Comparison of ENCODE assay signal across 20 mouse cellular contexts in the genomic region with DNA sequence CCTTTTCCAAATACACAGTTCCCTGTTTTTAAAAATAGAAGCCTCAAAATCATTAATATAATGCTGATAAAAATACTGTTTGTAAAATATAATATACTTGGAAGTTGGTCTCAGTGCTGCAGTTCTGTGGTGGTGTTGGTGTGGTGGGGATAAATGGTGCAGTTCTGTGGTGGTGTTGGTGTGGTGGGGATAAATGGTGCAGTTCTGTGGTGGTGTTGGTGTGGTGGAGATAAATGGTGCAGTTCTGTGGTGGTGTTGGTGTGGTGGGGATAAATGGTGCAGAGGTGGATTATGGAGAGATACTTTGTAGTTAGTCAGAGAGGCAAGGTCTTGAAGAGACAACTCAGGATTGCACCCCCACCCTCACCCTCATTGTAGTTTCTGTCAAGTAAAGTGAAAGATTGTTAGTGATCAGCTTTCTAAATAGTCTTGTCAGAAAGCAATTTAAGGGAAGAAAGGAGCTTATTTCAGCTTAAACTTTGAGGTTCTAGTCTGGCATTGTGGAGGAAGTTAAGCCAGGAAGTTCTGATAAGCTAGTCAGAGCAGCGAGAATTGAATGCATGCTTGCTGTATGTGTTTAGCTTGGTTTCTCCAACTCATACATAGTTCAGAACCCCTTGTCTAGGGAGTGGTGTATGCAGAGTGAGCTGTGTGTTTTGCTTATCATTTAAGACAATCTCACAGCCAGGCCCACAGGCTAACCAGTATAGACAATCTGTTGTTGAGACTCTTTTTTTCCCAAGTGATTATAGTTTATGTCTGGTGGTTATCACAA.
A peak's percentile ranks its signal among the peaks of the same experiment; 100 is the strongest.
DNase-seq lines count a peak whose midpoint lies in the region; ATAC-seq and TF ChIP-seq lines count a peak whose summit lies in the region.
"Had no signal": no experiment of that assay in that cellular context is flagged by ENCODE, and none has a peak within 500 bp of the region (broad histone marks: within the 10 kb centered on the region; RNA-seq: fewer than 3 reads in every experiment).

No protein-coding gene starts in this region.

- 0 out of 2 replicates have a peak overlapping the region, but pooled peaks have one; percentile 15 for H3K27ac ChIP-seq in heart, embryonic 13.5 days (replicated peaks)
- H3K27ac ChIP-seq in stomach, embryonic 15.5 days: no peak overlapping the region
- no peak overlapping the region for H3K27ac ChIP-seq in stomach, postnatal 0 days (replicated peaks)
- H3K27ac ChIP-seq in midbrain, embryonic 14.5 days (replicated peaks; ENCODE audit: low read depth, low read length): no peak overlapping the region
- H3K27ac ChIP-seq: embryonic facial prominence, embryonic 13.5 days; forebrain, embryonic 12.5 days; hindbrain, embryonic 12.5 days had no signal

- H3K9me3 ChIP-seq in heart, embryonic 13.5 days: no peaks in the 10 kb centered on the region
- no peaks in the 10 kb centered on the region for H3K9me3 ChIP-seq in stomach, embryonic 15.5 days
- no peaks in the 10 kb centered on the region for H3K9me3 ChIP-seq in stomach, postnatal 0 days (ENCODE audit: control insufficient read depth, low read length)
- no peaks in the 10 kb centered on the region for H3K9me3 ChIP-seq in midbrain, embryonic 14.5 days (ENCODE audit: control insufficient read depth, low read length)
- H3K9me3 ChIP-seq: embryonic facial prominence, embryonic 13.5 days; forebrain, embryonic 12.5 days; heart, embryonic 12.5 days; hindbrain, embryonic 12.5 days had no signal

- no peak for TF ChIP-seq EP300 in stomach, postnatal 0 days (optimal IDR thresholded peaks at IDR 0.05)

- 39% methylated on average over 1 of the region's 1 CpGs for WGBS in heart, embryonic 13.5 days
- 53% methylated on average over 1 of the region's 1 CpGs for WGBS in stomach, embryonic 15.5 days
- WGBS in stomach, postnatal 0 days: 33% methylated on average over 1 of the region's 1 CpGs
- WGBS in midbrain, embryonic 14.5 days: 53% methylated on average over 1 of the region's 1 CpGs

- no peak overlapping the region for H3K4me2 ChIP-seq in heart, embryonic 13.5 days
- no peak overlapping the region for H3K4me2 ChIP-seq in stomach, embryonic 15.5 days
- no peak overlapping the region for H3K4me2 ChIP-seq in stomach, postnatal 0 days (replicated peaks; ENCODE audit: low read depth)
- H3K4me2 ChIP-seq in midbrain, embryonic 14.5 days (ENCODE audit: low read length): no peak overlapping the region
- H3K4me2 ChIP-seq: embryonic facial prominence, embryonic 13.5 days; forebrain, embryonic 12.5 days; heart, embryonic 12.5 days; hindbrain, embryonic 12.5 days had no signal

- H3K4me3 ChIP-seq in heart, embryonic 13.5 days: no peak overlapping the region
- H3K4me3 ChIP-seq in stomach, embryonic 15.5 days (replicated peaks): no peak overlapping the region
- H3K4me3 ChIP-seq in stomach, postnatal 0 days (ENCODE audit: low read depth, low read length): no peak overlapping the region
- no peak overlapping the region for H3K4me3 ChIP-seq in midbrain, embryonic 14.5 days (replicated peaks; ENCODE audit: low read depth, low read length)
- H3K4me3 ChIP-seq: embryonic facial prominence, embryonic 13.5 days; forebrain, embryonic 12.5 days; heart, embryonic 12.5 days; hindbrain, embryonic 12.5 days had no signal

- H3K9ac ChIP-seq in heart, embryonic 13.5 days: no peak overlapping the region
- H3K9ac ChIP-seq in stomach, embryonic 15.5 days: no peak overlapping the region
- no peak overlapping the region for H3K9ac ChIP-seq in stomach, postnatal 0 days (ENCODE audit: low read length)
- H3K9ac ChIP-seq in midbrain, embryonic 14.5 days (replicated peaks; ENCODE audit: low read length): no peak overlapping the region
- H3K9ac ChIP-seq: embryonic facial prominence, embryonic 13.5 days; forebrain, embryonic 12.5 days; heart, embryonic 12.5 days; hindbrain, embryonic 12.5 days had no signal

- no peak for TF ChIP-seq CTCF in stomach, postnatal 0 days (IDR thresholded peaks at IDR 0.05; ENCODE audit: low read depth)

- no peak for DNase-seq in heart, adult 18-20 months
- DNase-seq in stomach, postnatal 0 days (ENCODE audit: low spot score): no peak
- DNase-seq in midbrain, embryonic 14.5 days: no peak
- no peak for DNase-seq in embryo, embryonic 11 days
- no peak for DNase-seq in thymus, adult 18-20 months
- DNase-seq: adrenal gland, adult 8-10 months; adrenal gland, postnatal 36 days; cerebellum, adult 2 months; cerebellum, postnatal 10 days; gastrocnemius, postnatal 10 days; heart, postnatal 36 days had no signal

- H3K36me3 ChIP-seq in heart, embryonic 13.5 days: peaks cover 32% of the 10 kb centered on the region
- H3K36me3 ChIP-seq in stomach, embryonic 15.5 days: 0 out of 2 replicates have a peak, but pooled peaks cover 4% of the 10 kb centered on the region
- no peaks in the 10 kb centered on the region for H3K36me3 ChIP-seq in stomach, postnatal 0 days (ENCODE audit: control insufficient read depth, insufficient read depth, low read length)
- H3K36me3 ChIP-seq in midbrain, embryonic 14.5 days (ENCODE audit: control insufficient read depth, insufficient read depth, low read length): peaks cover 11% of the 10 kb centered on the region; the same call in 1 of the 2 replicates
- H3K36me3 ChIP-seq: hindbrain, embryonic 12.5 days had no signal

- 0 out of 2 replicates have a peak, but pooled peaks cover 5% of the 10 kb centered on the region for H3K4me1 ChIP-seq in heart, embryonic 13.5 days
- no peaks in the 10 kb centered on the region for H3K4me1 ChIP-seq in stomach, embryonic 15.5 days
- no peaks in the 10 kb centered on the region for H3K4me1 ChIP-seq in stomach, postnatal 0 days (replicated peaks; ENCODE audit: control insufficient read depth, insufficient read depth)
- no peaks in the 10 kb centered on the region for H3K4me1 ChIP-seq in midbrain, embryonic 14.5 days (ENCODE audit: control insufficient read depth, insufficient read depth, low read length)
- H3K4me1 ChIP-seq: embryonic facial prominence, embryonic 13.5 days; forebrain, embryonic 12.5 days; hindbrain, embryonic 12.5 days had no signal

- no peaks in the 10 kb centered on the region for H3K27me3 ChIP-seq in heart, embryonic 13.5 days (replicated peaks)
- no peaks in the 10 kb centered on the region for H3K27me3 ChIP-seq in stomach, embryonic 15.5 days (replicated peaks)
- H3K27me3 ChIP-seq in stomach, postnatal 0 days (ENCODE audit: control insufficient read depth, insufficient read depth, low read length): no peaks in the 10 kb centered on the region
- H3K27me3 ChIP-seq in midbrain, embryonic 14.5 days (ENCODE audit: control insufficient read depth, insufficient read depth, low read length): no peaks in the 10 kb centered on the region
- H3K27me3 ChIP-seq: embryonic facial prominence, embryonic 13.5 days; forebrain, embryonic 12.5 days; heart, embryonic 12.5 days; hindbrain, embryonic 12.5 days had no signal

- ATAC-seq in heart, embryonic 13.5 days (ENCODE audit: extremely low read depth, insufficient number of reproducible peaks, low FRiP score, low TSS enrichment): no peak
- ATAC-seq in stomach, embryonic 15.5 days (ENCODE audit: insufficient read depth, low FRiP score, low read depth): peak; percentile 43; the same call in 1 of the 2 replicates
- no peak for ATAC-seq in stomach, postnatal 0 days (ENCODE audit: low FRiP score, low TSS enrichment)
- peak; percentile 64 to 71 for ATAC-seq in hematopoietic stem cell, adult 5-6 weeks (replicated peaks in 1 of 2; ENCODE audit: insufficient read depth in 1 of 2, low FRiP score in 2 of 2, low TSS enrichment in 1 of 2, low read depth in 1 of 2, poor library complexity in 2 of 2, severe bottlenecking in 2 of 2)
- ATAC-seq in midbrain, embryonic 14.5 days (ENCODE audit: low FRiP score, low TSS enrichment): no peak
- ATAC-seq: forebrain, embryonic 16.5 days; hindbrain, embryonic 16.5 days had no signal

Comparison
In these comparisons a context has a peak if more than half of its experiments do, and no peak if none do; other contexts are left out.
1. ATAC-seq: peak in stomach, embryonic 15.5 days (single experiment) and hematopoietic stem cell, adult 5-6 weeks (2 of 2); none in heart, embryonic 13.5 days (single experiment), stomach, postnatal 0 days (single experiment) and midbrain, embryonic 14.5 days (single experiment).